Mouse (Mus musculus): ENCODE measurements around the gene Opn4.
A peak's percentile ranks its signal among the peaks of the same experiment; 100 is the strongest.

Opn4 gene

GRCm38 (mm10) chr14:34590743-34591675 is 8.9 kb downstream of the Opn4 start:
- DNase-seq (ENCODE audit: low spot score in 2 of 2): no peak

DNA sequence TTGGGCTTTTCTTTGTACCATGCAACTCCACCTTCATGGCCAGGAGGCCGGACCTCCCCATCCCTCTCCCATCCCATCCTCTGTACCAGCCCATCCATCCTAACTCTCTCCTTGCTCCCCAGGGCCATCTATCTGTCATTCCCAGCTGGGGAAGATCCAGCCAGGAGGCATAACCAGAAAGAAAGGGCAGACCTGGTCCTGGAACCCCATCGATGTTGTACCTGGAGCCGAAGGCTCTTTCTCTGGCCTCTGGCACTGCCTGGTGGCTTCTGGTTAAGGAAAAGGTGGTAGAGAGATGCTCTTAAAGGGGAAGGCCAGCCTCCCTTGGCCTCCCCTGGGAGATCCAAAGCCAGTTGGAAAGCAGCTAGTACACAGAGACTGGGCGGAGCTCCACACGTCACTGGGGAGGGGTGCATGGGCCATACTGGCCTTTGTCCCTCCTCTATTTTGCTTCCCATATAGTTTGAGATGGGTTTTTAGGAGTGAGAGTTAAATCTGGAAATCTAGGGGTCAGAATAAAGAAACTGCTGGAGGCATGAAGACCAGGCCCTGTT is 9.8 kb downstream of the Opn4 start:
- no peak for DNase-seq (ENCODE audit: low spot score in 2 of 2)

DNA sequence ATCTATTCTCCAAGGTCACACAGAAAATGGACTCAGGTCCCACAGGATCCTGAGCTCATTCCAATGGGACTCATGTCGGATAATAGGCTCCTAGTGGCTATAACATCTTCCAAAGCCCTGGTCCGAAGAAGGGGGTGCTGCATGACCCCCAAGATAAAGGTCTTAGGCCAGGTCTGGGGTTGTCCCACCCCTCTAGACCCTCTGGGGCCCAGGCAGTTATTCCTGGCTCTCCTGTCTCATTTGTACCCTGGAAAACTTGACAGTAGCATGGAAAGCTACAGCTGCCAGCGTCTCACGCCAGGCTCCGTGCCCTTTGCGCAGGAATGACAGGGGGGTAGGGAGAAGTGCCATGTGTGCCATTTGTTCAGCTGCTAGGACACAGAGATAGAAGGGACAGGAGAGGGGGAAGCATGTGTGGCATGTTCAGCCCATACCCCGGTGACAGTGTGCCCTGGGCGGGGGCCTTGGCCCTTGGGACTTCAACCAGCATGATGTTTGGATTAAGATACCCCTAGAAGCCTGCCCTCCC is 10.7 kb downstream of the Opn4 start:
- no peak for DNase-seq (ENCODE audit: low spot score in 2 of 2)

DNA sequence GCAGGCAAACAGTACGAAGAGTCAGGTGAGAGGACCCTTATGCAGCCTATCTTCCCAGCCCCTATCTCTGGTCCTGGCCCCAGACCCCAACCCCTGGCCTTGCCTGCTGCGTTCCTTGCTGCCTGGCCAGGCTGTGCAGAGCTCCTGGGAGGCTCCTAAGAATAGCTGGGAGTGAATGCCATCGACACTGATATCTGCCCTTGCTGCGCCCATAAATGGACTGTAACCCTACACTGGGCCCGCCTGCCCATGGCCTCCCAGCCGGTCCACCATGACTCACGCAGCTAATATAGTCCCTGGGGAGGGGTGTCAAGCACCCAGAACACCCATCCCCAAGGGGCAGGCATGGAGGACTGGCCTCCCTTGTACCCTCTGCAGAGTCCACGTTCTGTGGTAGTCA is 11.4 kb downstream of the Opn4 start, which contains the start of gene Ldb3:
Gene Ldb3 (minus strand): TSS at position 185 of the 400 bp plus-strand sequence.
- DNase-seq (ENCODE audit: low spot score in 2 of 2): no peak

DNA sequence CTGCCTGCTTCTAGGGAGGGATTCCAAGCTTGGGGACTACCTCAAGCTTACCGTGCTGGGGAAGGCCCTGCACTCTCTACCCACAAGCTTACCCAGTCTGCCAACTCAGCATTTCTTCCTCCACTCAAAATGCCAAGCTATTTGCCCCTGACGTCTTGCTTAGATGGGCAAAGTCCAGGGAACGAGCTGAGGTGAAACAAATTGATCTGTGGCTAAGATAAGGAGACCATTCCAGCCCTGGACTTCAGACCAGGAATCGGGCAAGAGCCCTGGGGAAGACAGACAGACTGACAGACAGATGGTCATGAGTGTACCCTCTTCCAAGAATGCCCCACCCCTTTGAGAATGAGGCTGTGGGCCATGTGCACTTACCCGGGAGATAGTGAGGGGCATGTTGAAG is 11.9 kb downstream of the Opn4 start:
- no peak for DNase-seq (ENCODE audit: low spot score in 2 of 2)

GRCm38 (mm10) chr14:34586871-34587270 is 13.1 kb downstream of the Opn4 start:
- DNase-seq (ENCODE audit: low spot score in 2 of 2): no peak

DNA sequence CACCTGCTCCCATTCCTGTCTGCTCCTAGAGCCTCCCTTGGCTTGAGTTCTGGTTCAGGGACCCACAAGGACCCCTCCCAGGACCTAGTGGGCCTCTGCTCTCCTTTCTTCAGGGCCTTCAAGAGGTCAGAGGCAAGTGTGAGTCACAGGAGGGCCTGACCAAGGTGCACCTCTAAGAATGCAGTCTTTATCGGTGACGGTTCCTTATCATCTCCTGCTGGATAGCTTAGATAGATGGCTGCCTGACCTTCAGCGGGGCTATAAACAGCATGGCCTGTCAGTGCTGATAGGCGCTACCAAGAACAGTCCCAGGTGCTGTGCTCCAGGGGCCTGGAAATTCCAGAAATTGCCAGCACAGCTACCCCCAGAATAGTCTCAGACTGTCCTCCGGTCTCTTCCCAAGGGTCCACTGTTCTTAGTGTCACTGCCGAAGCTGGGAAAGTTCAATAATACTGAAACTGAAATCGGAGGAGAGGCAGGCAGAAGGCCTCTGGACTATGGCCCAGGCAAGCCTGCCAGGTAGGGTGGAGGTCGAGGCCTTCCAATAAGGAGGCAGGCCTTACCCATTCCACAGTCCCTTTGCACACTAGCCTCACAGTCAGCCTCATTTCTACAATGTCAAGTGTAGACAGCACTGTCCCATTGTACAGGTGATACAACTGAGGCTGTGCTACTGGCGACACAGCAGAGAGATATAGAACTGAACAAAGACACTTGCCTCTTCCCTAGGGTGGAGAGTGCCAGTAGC is 14.4 kb downstream of the Opn4 start:
- no peak for DNase-seq (ENCODE audit: low spot score in 2 of 2)

DNA sequence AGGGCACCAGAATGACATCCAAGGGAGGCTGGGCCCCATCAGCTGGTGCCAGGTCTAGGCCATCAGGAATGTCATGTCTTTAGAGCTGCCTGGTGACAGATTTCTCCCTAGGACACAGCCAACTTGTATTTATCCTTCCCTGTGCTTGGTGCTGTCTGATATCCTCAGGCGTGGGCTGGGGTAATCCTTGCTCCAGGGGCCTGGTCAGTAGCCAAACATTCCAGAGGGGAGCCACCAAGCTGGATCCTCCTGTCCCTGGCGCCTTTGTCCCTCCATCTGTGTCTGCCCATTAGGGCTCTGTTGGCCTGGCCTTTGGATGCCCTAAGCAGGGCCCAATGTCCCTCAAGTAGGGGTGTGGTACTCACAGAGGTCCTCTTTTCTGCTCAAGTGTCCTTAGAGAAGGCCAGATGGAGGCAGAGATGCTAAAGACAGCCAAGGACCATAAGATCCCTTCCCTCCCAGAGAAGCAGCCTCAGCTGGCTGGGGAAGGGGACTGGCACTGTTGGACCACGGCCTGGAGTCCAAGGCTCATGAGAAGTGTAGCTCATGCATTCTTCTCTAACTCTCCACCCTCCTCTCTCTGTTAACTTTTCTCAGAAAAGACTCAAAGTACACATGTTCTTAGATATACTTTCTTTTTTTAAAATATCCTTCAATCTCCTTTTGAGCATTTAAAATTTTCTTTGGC is 17.1 kb downstream of the Opn4 start:
- DNase-seq (ENCODE audit: low spot score in 2 of 2): no peak

- DNase-seq (ENCODE audit: low spot score in 2 of 2): no peak
Observed at GRCm38 (mm10) chr14:34576858-34577257, 23.1 kb downstream of the Opn4 start.

GRCm38 (mm10) chr14:34574068-34574467 is 25.9 kb downstream of the Opn4 start:
- no peak for DNase-seq (ENCODE audit: low spot score in 2 of 2)

GRCm38 (mm10) chr14:34573348-34573913 is 26.5 kb downstream of the Opn4 start:
- DNase-seq (ENCODE audit: low spot score in 2 of 2): no peak

- no peak for DNase-seq (ENCODE audit: low spot score in 2 of 2)
Observed at GRCm38 (mm10) chr14:34571610-34572387, 28.1 kb downstream of the Opn4 start.

DNA sequence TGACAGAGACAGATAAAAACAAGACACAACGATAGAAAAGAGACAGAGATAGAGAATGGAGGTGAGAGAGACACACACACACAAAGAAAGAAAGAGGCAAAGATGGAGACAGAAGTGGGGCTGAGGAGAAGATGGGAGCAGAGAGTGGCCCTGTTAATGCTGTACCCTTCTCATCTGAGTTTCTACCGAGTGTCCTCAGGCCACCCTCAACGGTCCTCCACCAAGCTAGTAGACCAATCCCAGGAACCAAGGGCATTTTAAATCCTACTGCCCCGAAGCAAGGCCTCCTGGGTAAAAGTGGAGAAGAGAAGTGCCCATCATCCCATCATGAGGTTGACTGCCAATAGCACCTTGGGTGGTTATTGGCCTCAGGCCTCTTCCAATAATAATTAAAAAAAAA is 29.0 kb downstream of the Opn4 start:
- DNase-seq (ENCODE audit: low spot score in 2 of 2): no peak

DNA sequence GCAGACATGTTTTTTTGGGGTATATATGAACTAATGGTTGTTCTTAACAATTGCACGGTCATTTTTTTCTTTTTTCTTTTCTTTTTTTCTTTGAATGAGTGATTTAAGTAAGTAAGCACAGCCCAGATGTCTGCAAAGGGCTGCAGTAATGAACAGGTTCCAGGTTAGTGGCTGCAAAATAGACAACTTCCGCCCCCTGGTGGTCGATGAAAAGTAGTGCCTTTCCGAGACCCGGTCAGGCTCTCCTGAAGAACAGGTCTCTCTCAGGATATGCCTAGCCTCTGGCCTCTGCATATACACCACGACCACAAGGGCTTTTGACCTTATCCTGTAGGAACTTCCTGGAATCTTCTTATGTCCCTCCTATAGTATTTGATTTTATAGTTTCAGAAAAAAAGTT is 29.6 kb downstream of the Opn4 start:
- peak; percentile 34 to 77 for DNase-seq (ENCODE audit: low spot score in 2 of 2)

GRCm38 (mm10) chr14:34569534-34570194 is 30.3 kb downstream of the Opn4 start:
- no peak for DNase-seq (ENCODE audit: low spot score in 2 of 2)

DNA sequence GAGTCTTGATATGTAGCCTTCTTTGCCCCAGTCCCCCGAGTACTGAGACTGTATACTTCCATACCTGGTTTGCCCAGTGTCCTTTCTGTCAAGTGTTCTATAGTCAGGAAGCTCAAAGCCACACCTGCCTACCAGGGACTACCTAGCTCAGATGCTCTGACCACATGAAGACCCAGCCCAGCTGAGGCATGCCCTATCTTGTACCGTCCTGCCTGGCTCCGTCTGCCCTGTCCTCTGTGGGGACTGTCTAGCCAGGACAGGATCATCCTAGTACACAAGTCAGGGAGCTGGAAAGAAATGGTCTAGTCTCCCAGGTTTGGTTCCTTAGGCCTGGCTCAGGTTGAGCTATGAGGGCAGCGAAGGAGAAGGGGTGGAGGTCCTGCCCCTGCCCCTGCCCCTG is 31.3 kb downstream of the Opn4 start:
- no peak for DNase-seq (ENCODE audit: low spot score in 2 of 2)

DNA sequence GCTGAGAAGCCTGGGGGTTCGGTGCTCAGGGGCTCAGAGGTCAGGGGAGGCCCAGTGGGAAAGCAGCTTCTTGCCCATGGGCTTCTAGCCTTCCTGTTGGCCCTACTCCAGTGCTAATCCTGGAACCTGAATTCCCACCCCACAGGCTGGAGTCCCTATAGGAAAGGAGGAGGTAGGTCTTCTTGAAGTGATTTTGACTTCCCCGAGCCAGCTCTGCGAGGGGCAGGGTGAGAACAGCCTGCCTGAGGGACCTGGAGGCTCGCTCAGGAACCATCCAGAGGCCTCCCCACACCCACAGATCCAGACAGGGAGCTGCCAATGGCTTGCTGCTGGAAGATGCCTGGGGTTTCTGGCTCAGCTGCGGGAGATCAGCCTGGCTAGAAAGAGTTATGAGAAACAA is 32.2 kb downstream of the Opn4 start:
- DNase-seq (ENCODE audit: low spot score in 2 of 2): no peak

GRCm38 (mm10) chr14:34566530-34566929 is 33.4 kb downstream of the Opn4 start:
- DNase-seq (ENCODE audit: low spot score in 2 of 2): no peak

DNA sequence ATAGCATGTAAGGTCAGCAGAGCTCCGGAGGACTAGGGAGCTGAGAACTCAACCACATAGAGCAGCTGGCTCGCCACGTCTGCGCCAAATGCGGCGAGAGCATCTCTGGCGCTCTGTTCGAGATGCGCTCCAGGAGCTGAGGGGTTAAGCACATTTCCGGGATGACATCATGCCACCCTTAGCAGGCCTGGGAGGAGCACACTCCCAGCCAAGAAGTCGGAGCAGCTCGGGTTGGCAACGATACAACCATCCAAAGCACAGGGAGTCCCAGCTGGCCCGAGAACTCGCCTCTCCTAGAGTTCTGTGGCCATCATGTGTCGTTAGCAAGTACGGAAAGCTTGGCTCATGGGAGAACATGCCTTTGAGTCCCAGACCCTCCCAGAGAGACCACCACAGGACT is 34.2 kb downstream of the Opn4 start:
- DNase-seq (ENCODE audit: low spot score in 2 of 2): no peak

- no peak for DNase-seq (ENCODE audit: low spot score in 2 of 2)
Observed at GRCm38 (mm10) chr14:34564646-34565045, 35.3 kb downstream of the Opn4 start.
